Mouse (Mus musculus) heart, embryonic 16.5 days (tissue): Measurements from ENCODE around the gene Slc6a15. TPM values are rescaled to one million over a fixed set of nuclear protein-coding genes. Genes with fewer than 3 reads are reported as not detected.

Experiments used
- ATAC-seq: fragments of 200-750 bp; cut with Nextera tagmentation; replicated peaks from 2 replicates; pipeline ENCODE4 v1.8.0; 2017; ENCODE audit warnings: moderate number of reproducible peaks; ENCODE audit not compliant: insufficient read depth, low FRiP score; ENCODE audit errors: extremely low read depth
- H3K27ac ChIP-seq: fragments of 300-500 bp; sonication (generic); 2 replicates; pipeline ENCODE4 v1.5.1; 2014; ENCODE audit warnings: mild to moderate bottlenecking, low read length, control low read depth, moderate library complexity
- H3K27me3 ChIP-seq: fragments of 300-500 bp; sonication (generic); 2 replicates; pipeline ENCODE4 v1.6.1; 2014; ENCODE audit warnings: low read length, mixed read lengths; ENCODE audit not compliant: control insufficient read depth, insufficient read depth
- H3K36me3 ChIP-seq: fragments of 300-500 bp; sonication (generic); 2 replicates; pipeline ENCODE4 v1.6.1; 2014; ENCODE audit not compliant: control insufficient read depth, insufficient read depth
- H3K4me1 ChIP-seq: fragments of 300-500 bp; sonication (generic); 2 replicates; pipeline ENCODE4 v1.6.1; 2014; ENCODE audit warnings: low read length, mixed read lengths; ENCODE audit not compliant: control insufficient read depth, insufficient read depth
- H3K4me2 ChIP-seq: fragments of 300-500 bp; sonication (generic); 2 replicates; pipeline ENCODE4 v1.6.1; 2014; ENCODE audit warnings: low read depth, mild to moderate bottlenecking, control low read depth, low read length
- H3K4me3 ChIP-seq: fragments of 300-500 bp; sonication (generic); 2 replicates; pipeline ENCODE4 v1.5.1; 2014; ENCODE audit warnings: mild to moderate bottlenecking, control low read depth, low read length
- H3K9ac ChIP-seq: fragments of 300-500 bp; sonication (generic); 2 replicates; pipeline ENCODE4 v1.6.1; 2014; ENCODE audit warnings: low read length, control low read depth
- H3K9me3 ChIP-seq: fragments of 300-500 bp; sonication (generic); replicated peaks from 2 replicates; pipeline ENCODE4 v1.6.1; 2016; ENCODE audit warnings: low read length; ENCODE audit not compliant: control insufficient read depth
- WGBS: fragments of 180-500 bp; shearing (Covaris S2); extraction: QIAGEN DNeasy Blood & Tissue Kit; methylation state at CpG from one replicate; pipeline ENCODE4 v1.1.7; 2014; 5-methylcytosine and 5-hydroxymethylcytosine counted together
- polyA plus RNA-seq: library from polyadenylated mRNA; unstranded; fragments of >200 nt; fragmentation: Nextera tagmentation; extraction: Ambion mirVana; gene quantifications from 2 replicates; pipeline ENCODE4 v1.2.1, GENCODE M21; 2015

The Slc6a15 gene
- polyA plus RNA-seq = 0.65 and 0.66 TPM in 2 replicates

- 1% methylated on average over 41 of the region's 43 CpGs for WGBS
- H3K9me3 ChIP-seq = no peaks in the 10 kb centered on the region
- H3K27me3 ChIP-seq = peaks cover 4% of the 10 kb centered on the region; the same call in 1 of the 2 replicates
- ATAC-seq = peak; percentile 66
- peak within 1 kb of the TSS; percentile 56 for H3K9ac ChIP-seq
- no peaks in the 10 kb centered on the region for H3K36me3 ChIP-seq
- peaks cover 8% of the 10 kb centered on the region; the same call in 1 of the 2 replicates for H3K4me1 ChIP-seq
- H3K4me3 ChIP-seq = peak within 1 kb of the TSS; percentile 70
- peak within 1 kb of the TSS; percentile 98 for H3K4me2 ChIP-seq
- H3K27ac ChIP-seq = no peak within 1 kb of the TSS
These were observed at the start of gene Slc6a15 for GRCm38 (mm10) chr10:103367371-103368295. Gene Slc6a15 (plus strand): TSS chr10:103367783.

GRCm38 (mm10) chr10:103321941-103322340, 45.6 kb upstream of the Slc6a15 start:
- ATAC-seq = no peak
- Histone ChIP-seq H3K9me3 (no peaks in the 10 kb centered on the region), H3K9ac (no peak overlapping the region), H3K4me3 (no peak overlapping the region), H3K4me1 (no peaks in the 10 kb centered on the region), H3K4me2 (no peak overlapping the region), H3K27ac (no peak overlapping the region), H3K27me3 (no peaks in the 10 kb centered on the region), H3K36me3 (no peaks in the 10 kb centered on the region)
- 51% methylated on average over 3 of the region's 3 CpGs for WGBS

- WGBS = 72% methylated on average over 3 of the region's 3 CpGs
These were observed 44.2 kb upstream of the Slc6a15 start for GRCm38 (mm10) chr10:103323386-103323785.

GRCm38 (mm10) chr10:103334306-103334705, 33.3 kb upstream of the Slc6a15 start:
- H3K4me3 ChIP-seq = no peak overlapping the region
- ATAC-seq = no peak
- H3K9me3 ChIP-seq = no peaks in the 10 kb centered on the region
- H3K9ac ChIP-seq = no peak overlapping the region
- no peaks in the 10 kb centered on the region for H3K27me3 ChIP-seq
- H3K36me3 ChIP-seq = no peaks in the 10 kb centered on the region
- H3K4me2 ChIP-seq = no peak overlapping the region
- H3K27ac ChIP-seq = no peak overlapping the region
- no peaks in the 10 kb centered on the region for H3K4me1 ChIP-seq
- WGBS = 76% methylated on average over 1 of the region's 1 CpGs

More at GRCm38 (mm10) chr10:103323386-103323785, 44.2 kb upstream of the Slc6a15 start:
- ATAC-seq = no peak
- Histone ChIP-seq H3K4me3 (no peak overlapping the region), H3K9me3 (no peaks in the 10 kb centered on the region), H3K9ac (no peak overlapping the region), H3K27me3 (no peaks in the 10 kb centered on the region), H3K4me2 (no peak overlapping the region), H3K36me3 (no peaks in the 10 kb centered on the region), H3K27ac (no peak overlapping the region), H3K4me1 (no peaks in the 10 kb centered on the region)

GRCm38 (mm10) chr10:103339928-103340327, 27.7 kb upstream of the Slc6a15 start:
- H3K4me3 ChIP-seq = no peak overlapping the region
- no peak overlapping the region for H3K9ac ChIP-seq
- no peak overlapping the region for H3K4me2 ChIP-seq
- no peaks in the 10 kb centered on the region for H3K9me3 ChIP-seq
- WGBS = 73% methylated on average over 5 of the region's 5 CpGs
- H3K27ac ChIP-seq = no peak overlapping the region
- H3K27me3 ChIP-seq = no peaks in the 10 kb centered on the region
- no peak for ATAC-seq
- no peaks in the 10 kb centered on the region for H3K4me1 ChIP-seq
- no peaks in the 10 kb centered on the region for H3K36me3 ChIP-seq

- no peak overlapping the region for H3K27ac ChIP-seq
- no peak overlapping the region for H3K4me3 ChIP-seq
- no peaks in the 10 kb centered on the region for H3K27me3 ChIP-seq
- H3K9me3 ChIP-seq = no peaks in the 10 kb centered on the region
- H3K4me1 ChIP-seq = no peaks in the 10 kb centered on the region
- ATAC-seq = no peak
- no peaks in the 10 kb centered on the region for H3K36me3 ChIP-seq
- 62% methylated on average over 2 of the region's 2 CpGs for WGBS
- H3K4me2 ChIP-seq = no peak overlapping the region
- H3K9ac ChIP-seq = no peak overlapping the region
These were observed 20.8 kb upstream of the Slc6a15 start for GRCm38 (mm10) chr10:103346797-103347196.

GRCm38 (mm10) chr10:103368296-103369080, 905 bp downstream of the Slc6a15 start:
- 0 out of 2 replicates have a peak, but pooled peaks have one; percentile 24 for ATAC-seq
- peak overlapping the region; percentile 98 for H3K4me2 ChIP-seq

GRCm38 (mm10) chr10:103369081-103369420, 1.5 kb downstream of the Slc6a15 start:
- no peak overlapping the region for H3K27ac ChIP-seq
- H3K9ac ChIP-seq = peak overlapping the region; percentile 56
- no peaks in the 10 kb centered on the region for H3K9me3 ChIP-seq
- peak overlapping the region; percentile 98 for H3K4me2 ChIP-seq
- peak overlapping the region; percentile 70 for H3K4me3 ChIP-seq
- H3K36me3 ChIP-seq = no peaks in the 10 kb centered on the region
- under 1% methylated on average over 8 of the region's 8 CpGs for WGBS
- ATAC-seq = peak; percentile 72; the same call in 1 of the 2 replicates
- H3K27me3 ChIP-seq = peaks cover 4% of the 10 kb centered on the region; the same call in 1 of the 2 replicates
- peaks cover 8% of the 10 kb centered on the region; the same call in 1 of the 2 replicates for H3K4me1 ChIP-seq

More at GRCm38 (mm10) chr10:103368296-103369080, 905 bp downstream of the Slc6a15 start:
- Histone ChIP-seq H3K4me3 (peak overlapping the region; percentile 70), H3K9ac (peak overlapping the region; percentile 56), H3K9me3 (no peaks in the 10 kb centered on the region), H3K27me3 (peaks cover 4% of the 10 kb centered on the region; the same call in 1 of the 2 replicates), H3K36me3 (no peaks in the 10 kb centered on the region), H3K4me1 (peaks cover 8% of the 10 kb centered on the region; the same call in 1 of the 2 replicates), H3K27ac (no peak overlapping the region)
- WGBS = under 1% methylated on average over 37 of the region's 37 CpGs
